Mouse (Mus musculus) neural tube, embryonic 10.5 days (tissue): ENCODE data around the gene Glipr1.

Experiments
- DNase-seq: peaks from one replicate; pipeline ENCODE4 v3.0.0-alpha.2; 2017; ENCODE audit warnings: low spot score; ENCODE audit errors: extremely low spot score

Glipr1 gene

GRCm38 (mm10) chr10:111966394-111966793 lies 36.0 kb downstream of the Glipr1 start:
- DNase-seq = no peak

- DNase-seq = no peak
Observed at GRCm38 (mm10) chr10:111960459-111960858, 42.0 kb downstream of the Glipr1 start.

- DNase-seq = no peak
Observed at GRCm38 (mm10) chr10:111959353-111959752, 43.1 kb downstream of the Glipr1 start.

GRCm38 (mm10) chr10:111958046-111958421 lies 44.4 kb downstream of the Glipr1 start:
- no peak for DNase-seq

GRCm38 (mm10) chr10:111957271-111958045 lies 45.0 kb downstream of the Glipr1 start:
- peak; percentile 57 for DNase-seq

GRCm38 (mm10) chr10:111955836-111956235 lies 46.6 kb downstream of the Glipr1 start:
- no peak for DNase-seq

GRCm38 (mm10) chr10:111949008-111949407 lies 53.4 kb downstream of the Glipr1 start:
- no peak for DNase-seq

GRCm38 (mm10) chr10:111948041-111948440 lies 54.4 kb downstream of the Glipr1 start:
- no peak for DNase-seq

GRCm38 (mm10) chr10:111945563-111945962 lies 56.9 kb downstream of the Glipr1 start:
- DNase-seq = no peak

GRCm38 (mm10) chr10:111943026-111943425 lies 59.4 kb downstream of the Glipr1 start:
- no peak for DNase-seq

GRCm38 (mm10) chr10:111937146-111937534 lies 65.3 kb downstream of the Glipr1 start:
- DNase-seq = no peak

GRCm38 (mm10) chr10:111936491-111937145 lies 65.8 kb downstream of the Glipr1 start:
- DNase-seq = no peak

GRCm38 (mm10) chr10:111936021-111936420 lies 66.4 kb downstream of the Glipr1 start:
- DNase-seq = no peak
